Mouse (Mus musculus) spleen, postnatal 14 days (tissue): ENCODE data around the gene Bhlhe40.
A peak's percentile ranks its signal among the peaks of the same experiment; 100 is the strongest.

ENCODE experiments used
- DNase-seq, 2 experiments: peaks; one replicate each; pipeline ENCODE4 v3.0.0; 2021 to 2022; ENCODE audit warnings: low spot score in 2 of 2

Gene Bhlhe40

GRCm38 (mm10) chr6:108663241-108664194 lies 3.1 kb downstream of the Bhlhe40 start:
- DNase-seq: no peak

- no peak for DNase-seq
Observed at GRCm38 (mm10) chr6:108664533-108665150, 4.2 kb downstream of the Bhlhe40 start.

- DNase-seq: no peak
Observed at GRCm38 (mm10) chr6:108665587-108665986, 5.2 kb downstream of the Bhlhe40 start.

GRCm38 (mm10) chr6:108666648-108667488 lies 6.4 kb downstream of the Bhlhe40 start:
- DNase-seq: no peak

- DNase-seq: no peak
Observed at GRCm38 (mm10) chr6:108667599-108668021, 7.2 kb downstream of the Bhlhe40 start.

GRCm38 (mm10) chr6:108668321-108668786 lies 7.9 kb downstream of the Bhlhe40 start:
- DNase-seq: peak; percentile 5 to 15

- DNase-seq: no peak
Observed at GRCm38 (mm10) chr6:108670276-108670675, 9.8 kb downstream of the Bhlhe40 start.

- DNase-seq: no peak
Observed at GRCm38 (mm10) chr6:108670821-108671220, 10.4 kb downstream of the Bhlhe40 start.

GRCm38 (mm10) chr6:108672094-108672493 lies 11.7 kb downstream of the Bhlhe40 start:
- no peak for DNase-seq

- DNase-seq: no peak
Observed at GRCm38 (mm10) chr6:108674221-108674620, 13.8 kb downstream of the Bhlhe40 start.

- DNase-seq: no peak
Observed at GRCm38 (mm10) chr6:108676783-108677340, 16.4 kb downstream of the Bhlhe40 start.

- no peak for DNase-seq
Observed at GRCm38 (mm10) chr6:108677697-108678096, 17.3 kb downstream of the Bhlhe40 start.

- no peak for DNase-seq
Observed at GRCm38 (mm10) chr6:108678227-108678626, 17.8 kb downstream of the Bhlhe40 start.

GRCm38 (mm10) chr6:108680503-108680902 lies 20.1 kb downstream of the Bhlhe40 start:
- no peak for DNase-seq

- DNase-seq: no peak
Observed at GRCm38 (mm10) chr6:108681084-108681483, 20.7 kb downstream of the Bhlhe40 start.

- no peak for DNase-seq
Observed at GRCm38 (mm10) chr6:108683140-108683539, 22.7 kb downstream of the Bhlhe40 start.

- DNase-seq: no peak
Observed at GRCm38 (mm10) chr6:108684430-108684829, 24.0 kb downstream of the Bhlhe40 start.

- DNase-seq: no peak
Observed at GRCm38 (mm10) chr6:108685758-108686355, 25.4 kb downstream of the Bhlhe40 start.

- DNase-seq: no peak
Observed at GRCm38 (mm10) chr6:108686930-108687329, 26.5 kb downstream of the Bhlhe40 start.

- no peak for DNase-seq
Observed at GRCm38 (mm10) chr6:108688344-108688743, 27.9 kb downstream of the Bhlhe40 start.

- DNase-seq: no peak
Observed at GRCm38 (mm10) chr6:108692986-108693385, 32.6 kb downstream of the Bhlhe40 start.
